Mouse (Mus musculus): ENCODE data around the gene Tpt1.

Tpt1 gene

DNA sequence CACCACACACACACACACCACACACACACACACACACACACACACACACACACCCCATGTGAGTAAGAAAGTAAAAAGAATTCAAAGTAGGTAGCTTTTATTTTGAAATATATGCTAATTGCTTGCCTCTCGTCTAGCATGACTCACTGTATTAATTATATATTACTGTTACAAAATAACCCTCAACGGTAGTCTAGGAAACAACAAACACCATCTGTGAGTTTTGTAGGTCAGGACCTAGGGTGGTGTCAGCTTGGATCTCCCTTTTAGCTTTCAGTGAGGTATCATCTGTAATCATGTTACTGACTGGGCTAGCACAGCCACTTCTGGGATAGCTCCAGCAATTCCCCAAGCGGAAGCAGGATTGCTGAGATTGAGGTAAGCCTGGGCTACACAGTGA lies 32.4 kb downstream of the Tpt1 start:
- DNase-seq: no peak

DNA sequence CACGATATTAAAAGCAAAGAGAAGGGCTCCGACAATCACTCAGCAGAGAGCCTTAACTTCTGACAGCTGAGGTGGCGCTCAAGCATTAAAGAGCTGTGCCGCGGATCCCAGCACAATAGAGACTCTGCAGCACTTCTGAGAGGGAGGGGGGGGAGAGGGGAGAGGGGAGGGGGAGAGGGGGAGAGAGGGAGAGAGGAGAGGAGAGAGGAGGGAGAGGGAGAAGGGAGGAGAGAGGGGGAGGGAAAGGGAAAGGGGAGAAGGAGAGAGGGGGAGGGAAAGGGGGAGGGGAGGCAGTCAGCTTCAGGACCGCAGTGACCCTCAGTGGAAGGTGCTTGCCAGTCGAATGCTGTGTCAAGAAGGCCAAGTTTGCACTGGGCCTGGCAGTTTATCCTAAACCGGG lies 34.1 kb downstream of the Tpt1 start:
- no peak for DNase-seq

DNA sequence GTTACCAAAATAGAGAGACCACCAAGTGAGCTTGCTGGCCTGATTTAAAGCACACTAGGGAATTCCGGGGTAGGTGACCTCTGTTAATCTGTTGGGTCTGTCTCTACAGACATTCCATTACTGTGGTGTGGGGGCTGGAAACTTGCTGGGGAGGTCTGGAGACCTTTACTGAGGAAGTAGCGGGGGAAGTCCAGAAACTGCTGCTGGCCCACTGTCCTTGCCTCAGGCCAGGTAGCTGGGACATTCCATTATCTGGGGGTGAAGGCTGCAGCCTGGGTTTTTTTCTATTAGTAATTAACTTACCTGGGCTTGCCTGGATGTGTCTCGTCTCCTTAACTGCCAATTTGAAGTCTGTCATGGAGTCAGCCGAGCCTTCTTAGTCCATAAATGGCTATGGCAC lies 37.0 kb downstream of the Tpt1 start:
- peak in 1 of 2 experiments; percentile 28 for DNase-seq

GRCm38 (mm10) chr14:75883330-75883729 lies 38.4 kb downstream of the Tpt1 start:
- DNase-seq: no peak

GRCm38 (mm10) chr14:75883873-75884272 lies 39.0 kb downstream of the Tpt1 start:
- DNase-seq: no peak

GRCm38 (mm10) chr14:75892118-75892517 lies 47.2 kb downstream of the Tpt1 start:
- no peak for DNase-seq
